Mouse (Mus musculus): ENCODE results near the gene Syne1. TPM values are rescaled to one million over a fixed set of nuclear protein-coding genes. Genes with fewer than 3 reads are reported as not detected.

Syne1 gene
- polyA plus RNA-seq, 1 experiment, result 52.0 TPM

- H3K4me3 ChIP-seq (replicated peaks; ENCODE audit: extremely low read depth, low read depth, low read length), result no peak overlapping the region
- H3K4me1 ChIP-seq (ENCODE audit: control insufficient read depth, insufficient read depth, low read length), result no peaks in the 10 kb centered on the region
- 70% methylated on average over 3 of the region's 3 CpGs for WGBS
- no peak for DNase-seq
- TF ChIP-seq CTCF (IDR thresholded peaks at IDR 0.05; ENCODE audit: insufficient read depth, low read length), result no peak
- no peak for TF ChIP-seq POLR2A (IDR thresholded peaks at IDR 0.05; ENCODE audit: borderline replicate concordance, extremely low read depth, low read depth, low read length)
These were observed 419.2 kb downstream of the Syne1 start for GRCm38 (mm10) chr10:5132050-5132449.

DNA sequence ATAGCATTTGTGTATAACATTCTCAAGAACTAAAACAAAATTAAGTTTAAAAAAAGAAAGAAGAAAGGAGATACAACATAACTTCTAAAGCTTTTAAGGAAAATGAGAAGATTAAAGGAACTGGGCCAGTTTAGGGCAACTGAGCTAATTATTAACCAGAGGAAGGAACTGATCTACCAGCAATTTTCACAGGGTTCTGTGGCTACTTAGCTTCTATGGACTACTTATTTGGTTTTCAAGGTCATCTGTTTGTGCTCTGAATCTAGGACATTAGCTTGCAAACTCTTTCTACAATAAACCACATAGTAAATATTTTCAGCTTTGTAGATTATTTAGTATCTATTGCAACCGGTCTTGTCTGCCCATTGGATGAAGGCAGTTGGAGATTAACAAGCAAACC lies 420.8 kb downstream of the Syne1 start:
- Histone ChIP-seq H3K4me1 (ENCODE audit: control insufficient read depth, insufficient read depth, low read length) (no peaks in the 10 kb centered on the region), H3K4me3 (replicated peaks; ENCODE audit: extremely low read depth, low read depth, low read length) (no peak overlapping the region)
- DNase-seq, result no peak
- TF ChIP-seq CTCF (IDR thresholded peaks at IDR 0.05; ENCODE audit: insufficient read depth, low read length) (no peak), POLR2A (IDR thresholded peaks at IDR 0.05; ENCODE audit: borderline replicate concordance, extremely low read depth, low read depth, low read length) (no peak)
- WGBS, result 81% methylated on average over 1 of the region's 1 CpGs

- WGBS, result 97% methylated on average over 7 of the region's 7 CpGs
- H3K4me3 ChIP-seq (replicated peaks; ENCODE audit: extremely low read depth, low read depth, low read length), result no peak overlapping the region
- DNase-seq, result no peak
- H3K4me1 ChIP-seq (ENCODE audit: control insufficient read depth, insufficient read depth, low read length), result no peaks in the 10 kb centered on the region
- TF ChIP-seq CTCF (IDR thresholded peaks at IDR 0.05; ENCODE audit: insufficient read depth, low read length), result no peak
- TF ChIP-seq POLR2A (IDR thresholded peaks at IDR 0.05; ENCODE audit: borderline replicate concordance, extremely low read depth, low read depth, low read length), result no peak
These were observed 426.5 kb downstream of the Syne1 start for GRCm38 (mm10) chr10:5124757-5125156.

DNA sequence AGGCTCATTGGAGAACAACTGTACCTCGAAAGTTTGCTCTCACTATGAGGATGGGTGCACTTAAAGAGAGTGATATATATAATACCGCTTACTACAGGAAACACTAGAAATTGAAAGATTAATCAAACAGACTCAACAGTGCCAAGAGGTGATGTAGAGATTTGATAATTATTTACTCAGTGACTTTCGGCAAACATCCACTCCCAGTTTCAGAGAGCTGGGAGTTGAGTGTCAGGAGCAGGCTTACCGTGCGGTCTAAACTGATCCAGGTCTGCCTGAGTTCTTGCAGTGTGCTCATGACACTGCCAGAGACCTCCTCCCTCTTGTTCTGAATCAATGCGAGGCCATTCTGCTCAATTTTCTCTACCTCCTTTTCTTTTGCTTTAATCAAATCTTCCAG lies 434.6 kb downstream of the Syne1 start:
- Histone ChIP-seq H3K4me1 (ENCODE audit: control insufficient read depth, insufficient read depth, low read length) (no peaks in the 10 kb centered on the region), H3K4me3 (replicated peaks; ENCODE audit: extremely low read depth, low read depth, low read length) (no peak overlapping the region)
- TF ChIP-seq CTCF (IDR thresholded peaks at IDR 0.05; ENCODE audit: insufficient read depth, low read length), result no peak
- TF ChIP-seq POLR2A (IDR thresholded peaks at IDR 0.05; ENCODE audit: borderline replicate concordance, extremely low read depth, low read depth, low read length), result no peak
- no peak for DNase-seq
- 60% methylated on average over 6 of the region's 6 CpGs for WGBS

DNA sequence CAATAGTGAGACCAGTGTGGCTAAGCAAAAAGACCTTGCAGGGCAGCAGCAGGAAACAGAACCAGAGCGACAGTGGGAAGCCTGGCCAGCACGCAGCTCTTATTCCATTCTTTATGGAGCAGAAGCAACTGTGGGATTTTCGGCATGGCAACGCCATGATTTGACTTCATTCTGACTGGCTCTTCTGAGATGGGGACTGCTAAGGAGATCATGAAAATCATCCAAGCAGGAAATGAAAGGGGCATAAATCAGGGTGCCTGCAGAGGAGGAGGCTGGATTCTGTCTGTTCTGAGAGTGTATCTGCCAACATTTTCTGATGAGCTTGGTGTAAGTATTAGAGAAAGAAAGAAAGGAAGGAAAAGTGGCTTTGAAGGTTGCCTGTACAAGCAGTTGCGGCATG lies 435.1 kb downstream of the Syne1 start:
- Histone ChIP-seq H3K4me3 (replicated peaks; ENCODE audit: extremely low read depth, low read depth, low read length) (no peak overlapping the region), H3K4me1 (ENCODE audit: control insufficient read depth, insufficient read depth, low read length) (no peaks in the 10 kb centered on the region)
- 82% methylated on average over 5 of the region's 5 CpGs for WGBS
- no peak for TF ChIP-seq POLR2A (IDR thresholded peaks at IDR 0.05; ENCODE audit: borderline replicate concordance, extremely low read depth, low read depth, low read length)
- TF ChIP-seq CTCF (IDR thresholded peaks at IDR 0.05; ENCODE audit: insufficient read depth, low read length), result no peak
- DNase-seq, result no peak

- DNase-seq, result no peak
- no peaks in the 10 kb centered on the region for H3K4me1 ChIP-seq (ENCODE audit: control insufficient read depth, insufficient read depth, low read length)
- WGBS, result 74% methylated on average over 5 of the region's 5 CpGs
- H3K4me3 ChIP-seq (replicated peaks; ENCODE audit: extremely low read depth, low read depth, low read length), result no peak overlapping the region
- TF ChIP-seq POLR2A (IDR thresholded peaks at IDR 0.05; ENCODE audit: borderline replicate concordance, extremely low read depth, low read depth, low read length) (no peak), CTCF (IDR thresholded peaks at IDR 0.05; ENCODE audit: insufficient read depth, low read length) (no peak)
These were observed 440.5 kb downstream of the Syne1 start for GRCm38 (mm10) chr10:5110773-5111172.

GRCm38 (mm10) chr10:5097754-5098137 lies 453.5 kb downstream of the Syne1 start:
- H3K4me1 ChIP-seq (ENCODE audit: control insufficient read depth, insufficient read depth, low read length), result no peaks in the 10 kb centered on the region
- H3K4me3 ChIP-seq (replicated peaks; ENCODE audit: extremely low read depth, low read depth, low read length), result no peak overlapping the region
- TF ChIP-seq CTCF (IDR thresholded peaks at IDR 0.05; ENCODE audit: insufficient read depth, low read length) (no peak), POLR2A (IDR thresholded peaks at IDR 0.05; ENCODE audit: borderline replicate concordance, extremely low read depth, low read depth, low read length) (no peak)
- WGBS, result 60% methylated on average over 2 of the region's 2 CpGs
- DNase-seq, result no peak

GRCm38 (mm10) chr10:5096996-5097753 lies 454.1 kb downstream of the Syne1 start:
- Histone ChIP-seq H3K4me1 (ENCODE audit: control insufficient read depth, insufficient read depth, low read length) (no peaks in the 10 kb centered on the region), H3K4me3 (replicated peaks; ENCODE audit: extremely low read depth, low read depth, low read length) (no peak overlapping the region)
- no peak for DNase-seq
- 76% methylated on average over 10 of the region's 10 CpGs for WGBS
- no peak for TF ChIP-seq POLR2A (IDR thresholded peaks at IDR 0.05; ENCODE audit: borderline replicate concordance, extremely low read depth, low read depth, low read length)
- TF ChIP-seq CTCF (IDR thresholded peaks at IDR 0.05; ENCODE audit: insufficient read depth, low read length), result no peak

- DNase-seq, result no peak
- no peak for TF ChIP-seq POLR2A (IDR thresholded peaks at IDR 0.05; ENCODE audit: borderline replicate concordance, extremely low read depth, low read depth, low read length)
- no peak for TF ChIP-seq CTCF (IDR thresholded peaks at IDR 0.05; ENCODE audit: insufficient read depth, low read length)
- 83% methylated on average over 4 of the region's 4 CpGs for WGBS
- Histone ChIP-seq H3K4me1 (ENCODE audit: control insufficient read depth, insufficient read depth, low read length) (no peaks in the 10 kb centered on the region), H3K4me3 (replicated peaks; ENCODE audit: extremely low read depth, low read depth, low read length) (no peak overlapping the region)
These were observed 462.1 kb downstream of the Syne1 start for GRCm38 (mm10) chr10:5089133-5089532.

DNA sequence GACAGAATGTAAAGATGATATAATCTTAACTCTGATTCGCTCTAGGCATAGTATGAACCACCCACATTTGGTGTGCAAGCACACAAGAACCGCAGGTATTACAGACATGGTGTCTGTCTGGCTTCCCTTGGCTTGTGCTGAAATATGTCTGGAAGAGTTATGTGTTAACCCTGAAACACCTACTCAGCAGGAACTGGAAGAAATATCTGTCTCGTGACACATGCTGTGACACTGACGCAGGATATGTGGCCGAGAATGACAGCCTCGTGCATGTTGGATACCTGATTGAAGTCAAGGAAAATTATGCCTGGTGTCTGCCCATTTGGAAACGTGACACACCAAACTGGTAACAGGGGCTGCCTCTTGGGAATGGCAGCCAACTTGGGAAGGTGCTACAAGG lies 463.9 kb downstream of the Syne1 start:
- WGBS, result 83% methylated on average over 7 of the region's 7 CpGs
- no peak for DNase-seq

More for the DNA sequence above, 463.9 kb downstream of the Syne1 start:
- TF ChIP-seq POLR2A (IDR thresholded peaks at IDR 0.05; ENCODE audit: borderline replicate concordance, extremely low read depth, low read depth, low read length) (no peak), CTCF (IDR thresholded peaks at IDR 0.05; ENCODE audit: insufficient read depth, low read length) (no peak)
- Histone ChIP-seq H3K4me1 (ENCODE audit: control insufficient read depth, insufficient read depth, low read length) (no peaks in the 10 kb centered on the region), H3K4me3 (replicated peaks; ENCODE audit: extremely low read depth, low read depth, low read length) (no peak overlapping the region)
